Mouse (Mus musculus) testis, adult 2 months (tissue): ENCODE measurements around the gene Asic2. TPM values are rescaled to one million over a fixed set of nuclear protein-coding genes. Genes with fewer than 3 reads are reported as not detected.

Source experiments
- H3K27ac ChIP-seq: fragments of 200-500 bp; 2 replicates; pipeline ENCODE4 v1.5.1; 2012; ENCODE audit warnings: low read depth, low read length; ENCODE audit not compliant: control insufficient read depth, insufficient read depth
- H3K27me3 ChIP-seq: fragments of 200-500 bp; 2 replicates; pipeline ENCODE4 v1.6.1; 2012; ENCODE audit warnings: mild to moderate bottlenecking, low read length, moderate library complexity; ENCODE audit not compliant: control insufficient read depth, insufficient read depth
- H3K36me3 ChIP-seq: fragments of 200-500 bp; 2 replicates; pipeline ENCODE4 v1.6.1; 2012; ENCODE audit warnings: mild to moderate bottlenecking, low read length; ENCODE audit not compliant: control insufficient read depth, insufficient read depth
- H3K4me1 ChIP-seq: fragments of 200-500 bp; 2 replicates; pipeline ENCODE4 v1.6.1; 2012; ENCODE audit warnings: low read length; ENCODE audit not compliant: control insufficient read depth, insufficient read depth
- H3K4me3 ChIP-seq: fragments of 200-500 bp; 2 replicates; pipeline ENCODE4 v1.5.1; 2012; ENCODE audit warnings: low read depth, mild to moderate bottlenecking, low read length, moderate library complexity, mixed read lengths; ENCODE audit not compliant: control insufficient read depth
- CTCF ChIP-seq: fragments of 200-500 bp; IDR thresholded peaks from 2 replicates; pipeline ENCODE4 v1.5.1; 2012; ENCODE audit warnings: low read depth, mild to moderate bottlenecking, inconsistent platforms, low read length, moderate library complexity; ENCODE audit not compliant: control insufficient read depth, insufficient read depth, insufficient replicate concordance
- POLR2A ChIP-seq: fragments of 200-500 bp; IDR thresholded peaks from 2 replicates; pipeline ENCODE4 v1.6.1; 2012; ENCODE audit warnings: low read depth, mild to moderate bottlenecking, inconsistent platforms, low read length, moderate library complexity; ENCODE audit not compliant: control insufficient read depth
- polyA plus RNA-seq: library from polyadenylated mRNA; depleted of rRNA; stranded (reverse); fragments of >200 nt; gene quantifications from 2 replicates; pipeline ENCODE4 v1.2.3, GENCODE M21; 2012; rRNA removed

Asic2 gene
- polyA plus RNA-seq, 1 experiment, result 0.41 TPM

- TF ChIP-seq CTCF, result no peak
- TF ChIP-seq POLR2A, result no peak
- Histone ChIP-seq H3K4me3 (no peak overlapping the region), H3K36me3 (no peaks in the 10 kb centered on the region), H3K27me3 (no peaks in the 10 kb centered on the region), H3K4me1 (no peaks in the 10 kb centered on the region), H3K27ac (no peak overlapping the region)
Observed at GRCm38 (mm10) chr11:80846115-80846514, 1122.1 kb downstream of the Asic2 start.

DNA sequence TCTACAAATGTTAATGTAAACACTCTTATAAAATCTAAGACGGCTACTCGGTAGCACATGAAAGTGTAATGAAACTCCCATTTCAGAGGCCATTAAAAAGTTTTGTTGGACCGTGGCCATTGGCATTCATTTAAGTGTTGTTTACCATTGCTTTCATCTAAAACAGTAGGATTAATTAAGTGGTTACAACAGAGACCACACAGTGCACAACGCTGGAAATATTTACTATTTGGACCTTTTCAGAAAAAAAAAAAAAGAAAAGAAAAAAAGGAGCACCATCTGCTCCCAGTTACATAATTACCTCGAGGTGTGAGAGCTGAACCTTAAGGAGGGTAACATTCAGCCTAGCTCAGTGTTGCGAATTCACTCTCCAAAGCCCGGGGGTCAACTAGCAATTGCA is 1122.8 kb downstream of the Asic2 start:
- H3K36me3 ChIP-seq, result no peaks in the 10 kb centered on the region
- no peaks in the 10 kb centered on the region for H3K27me3 ChIP-seq
- H3K27ac ChIP-seq, result no peak overlapping the region
- no peak overlapping the region for H3K4me3 ChIP-seq
- no peaks in the 10 kb centered on the region for H3K4me1 ChIP-seq
- TF ChIP-seq POLR2A (no peak), CTCF (no peak)

- Histone ChIP-seq H3K27ac (no peak overlapping the region), H3K27me3 (no peaks in the 10 kb centered on the region)
- no peak for TF ChIP-seq POLR2A
- TF ChIP-seq CTCF, result no peak
Observed at GRCm38 (mm10) chr11:80843435-80843834, 1124.8 kb downstream of the Asic2 start.

DNA sequence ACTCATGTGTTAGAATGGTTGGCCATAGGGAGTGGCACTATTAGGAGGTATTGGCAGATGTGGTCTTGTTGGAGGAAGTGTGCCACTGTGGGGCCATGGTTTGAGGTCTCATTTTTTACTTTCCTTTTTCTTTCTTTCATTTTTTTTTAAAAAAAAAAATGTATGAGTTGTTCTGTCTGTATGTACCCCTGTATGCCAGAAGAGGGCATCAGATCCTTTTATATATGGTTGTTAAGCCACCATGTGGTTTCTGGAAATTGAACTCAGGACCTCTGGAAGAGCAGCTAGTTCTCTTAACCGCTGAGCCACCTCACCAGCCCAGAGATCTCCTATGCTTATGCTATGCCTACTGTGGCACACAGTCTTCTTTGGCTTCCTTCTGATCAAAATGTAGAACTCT is 1129.5 kb downstream of the Asic2 start:
- TF ChIP-seq POLR2A, result no peak
- no peak for TF ChIP-seq CTCF
- no peaks in the 10 kb centered on the region for H3K27me3 ChIP-seq
- no peak overlapping the region for H3K4me3 ChIP-seq
- no peaks in the 10 kb centered on the region for H3K36me3 ChIP-seq
- no peak overlapping the region for H3K27ac ChIP-seq
- H3K4me1 ChIP-seq, result no peaks in the 10 kb centered on the region

More at GRCm38 (mm10) chr11:80843435-80843834, 1124.8 kb downstream of the Asic2 start:
- H3K4me3 ChIP-seq, result no peak overlapping the region
- no peaks in the 10 kb centered on the region for H3K4me1 ChIP-seq
- H3K36me3 ChIP-seq, result no peaks in the 10 kb centered on the region

- Histone ChIP-seq H3K36me3 (no peaks in the 10 kb centered on the region), H3K4me3 (no peak overlapping the region), H3K27ac (no peak overlapping the region), H3K4me1 (no peaks in the 10 kb centered on the region), H3K27me3 (no peaks in the 10 kb centered on the region)
- TF ChIP-seq CTCF (no peak), POLR2A (no peak)
Observed at GRCm38 (mm10) chr11:80835841-80836240, 1132.4 kb downstream of the Asic2 start.

DNA sequence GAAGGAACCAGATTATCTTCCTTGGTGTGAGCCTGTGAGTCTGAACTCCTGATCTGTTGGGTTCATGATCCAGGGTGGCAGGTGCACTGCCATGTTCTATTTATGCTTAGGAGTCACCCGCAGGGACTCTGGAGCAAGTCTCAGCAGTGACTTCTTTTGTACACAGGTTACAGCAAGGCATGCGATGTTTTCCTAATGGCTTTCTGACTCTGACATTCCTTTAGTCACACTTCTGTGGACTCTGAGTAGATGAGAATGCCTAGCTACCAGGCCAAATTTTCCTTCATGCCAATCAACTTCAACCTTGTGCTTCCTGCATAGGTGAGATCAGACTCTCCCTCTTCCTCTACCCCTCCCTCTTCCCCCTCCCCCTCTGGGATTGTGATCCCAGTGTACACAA is 1132.9 kb downstream of the Asic2 start:
- Histone ChIP-seq H3K4me3 (no peak overlapping the region), H3K36me3 (no peaks in the 10 kb centered on the region), H3K27ac (no peak overlapping the region), H3K27me3 (no peaks in the 10 kb centered on the region), H3K4me1 (no peaks in the 10 kb centered on the region)
- TF ChIP-seq POLR2A, result no peak
- TF ChIP-seq CTCF, result no peak

Other genes starting within 250 kb of the Asic2 start
- gene 5530401A14Rik, start 107.8 kb downstream of the Asic2 start, polyA plus RNA-seq, result not detected in 2 replicates
- 0.13 and 0.15 TPM in 2 replicates for gene Ccl2, start 67.1 kb upstream of the Asic2 start, polyA plus RNA-seq
- gene Gm17268, start 70.1 kb upstream of the Asic2 start, polyA plus RNA-seq, result not detected in 2 replicates
- not detected in 2 replicates for gene Ccl7, start 77.3 kb upstream of the Asic2 start, polyA plus RNA-seq
- 0.16 TPM in 1 of 2 replicates, not detected in the other for gene Ccl11, start 89.4 kb upstream of the Asic2 start, polyA plus RNA-seq
- gene Ccl12, start 133.4 kb upstream of the Asic2 start, polyA plus RNA-seq, result 0.25 and 0.99 TPM in 2 replicates
- gene Ccl8, start 146.7 kb upstream of the Asic2 start, polyA plus RNA-seq, result 1.1 and 2.5 TPM in 2 replicates